Mouse (Mus musculus) left cerebral cortex, adult 2 months (tissue): ENCODE measurements at regions not wholly inside any gene's neighbourhood (a gene's known extent, or its start where the extent isn't known, plus 50 kb on each side); places are given as distances from the start of the nearest gene placed in this dataset.

Experiments
- DNase-seq, 2 experiments: peaks; one replicate each; pipeline ENCODE4 v3.0.0; 2021 to 2022; ENCODE audit warnings: low spot score in 2 of 2, mixed read lengths in 1 of 2; ENCODE audit errors: extremely low spot score in 1 of 2
- H3K27ac ChIP-seq: fragments of 200-600 bp; 2 replicates; pipeline ENCODE4 v1.8.1; 2022
- H3K4me3 ChIP-seq: fragments of 200-600 bp; 2 replicates; pipeline ENCODE4 v1.8.1; 2022
- CTCF ChIP-seq: fragments of 200-600 bp; IDR thresholded peaks from 2 replicates; pipeline ENCODE4 v1.8.1; 2022; ENCODE audit warnings: antibody characterized with exemption, mild to moderate bottlenecking, moderate library complexity
- intact Hi-C: fragments of 180-260 bp; cut with DNase I; formaldehyde crosslinking; loops from one replicate; pipeline ENCODE4 v1.15.1; 2025

DNA sequence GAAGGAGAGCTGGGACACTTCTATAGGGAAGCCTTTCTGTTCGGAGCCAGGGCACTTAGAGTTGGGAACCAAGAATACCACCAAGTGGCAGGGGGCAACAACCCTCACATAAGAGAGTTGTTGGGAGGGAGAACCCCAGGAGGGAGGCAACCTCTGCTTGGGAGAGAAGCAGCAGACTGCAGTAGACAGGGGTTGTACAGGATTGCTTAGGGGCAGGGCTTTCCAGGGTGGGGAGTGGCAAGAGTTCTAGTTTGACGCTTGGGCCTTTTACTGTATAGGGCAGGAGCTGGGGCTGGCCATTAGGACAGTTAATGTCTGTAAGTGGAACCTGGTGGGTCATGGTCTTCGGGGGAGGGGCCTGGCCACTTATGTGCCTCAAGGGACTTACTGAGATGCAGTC is 57.1 kb upstream of the Ssx2ip start:
- TF ChIP-seq CTCF: no peak
- H3K27ac ChIP-seq: no peak overlapping the region
- intact Hi-C loops: no loop called here
- no peak overlapping the region for H3K4me3 ChIP-seq
- DNase-seq: no peak

DNA sequence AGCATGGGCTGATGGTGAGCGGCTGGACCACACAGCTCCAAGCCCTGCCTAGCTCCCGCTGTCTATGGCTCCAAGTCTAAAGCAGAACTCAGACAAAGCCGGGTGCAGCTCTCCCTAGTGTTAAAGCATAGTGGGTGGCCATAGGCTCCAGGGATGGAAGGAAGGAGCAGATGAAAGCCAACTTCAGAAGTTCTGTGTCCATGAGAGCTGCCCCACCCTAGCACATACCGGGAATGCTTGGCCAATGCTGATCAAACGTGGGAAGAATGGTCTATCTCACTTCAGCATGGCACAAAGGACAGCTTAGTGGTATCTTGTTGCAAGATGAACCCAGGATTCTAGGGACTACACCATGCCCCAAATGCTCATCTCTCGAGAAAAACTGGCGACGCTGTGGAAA is 55.5 kb upstream of the Ssx2ip start:
- no peak for TF ChIP-seq CTCF
- Histone ChIP-seq H3K4me3 (no peak overlapping the region), H3K27ac (no peak overlapping the region)
- DNase-seq: no peak
- intact Hi-C loops: loop anchor here (2.0 kb wide), 1 partner anchor 22 kb away; no protein-coding TSS in a partner anchor

DNA sequence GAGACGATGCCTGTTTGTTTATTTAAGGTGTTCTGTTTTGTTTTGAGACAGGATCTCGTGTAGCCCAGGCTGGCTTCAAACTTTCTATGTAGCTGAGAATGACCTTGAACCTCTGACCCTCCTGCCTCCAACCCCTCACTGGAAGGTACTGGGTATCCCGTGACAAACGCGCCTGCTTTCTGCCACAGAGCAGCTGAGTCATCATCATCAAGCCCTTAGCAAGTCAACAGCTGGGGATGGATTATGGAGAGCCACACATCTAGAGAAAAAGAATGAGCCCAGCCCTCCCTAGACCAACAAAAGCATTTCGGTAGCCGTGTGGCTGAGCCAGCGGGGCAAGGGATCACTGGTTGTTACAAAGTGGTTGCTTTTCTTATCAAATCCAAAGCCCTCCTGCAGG is 55.0 kb upstream of the Ssx2ip start:
- no peak for TF ChIP-seq CTCF
- Histone ChIP-seq H3K27ac (no peak overlapping the region), H3K4me3 (no peak overlapping the region)
- no peak for DNase-seq
- intact Hi-C loops: loop anchor here (2.0 kb wide), 1 partner anchor 21 kb away; no protein-coding TSS in a partner anchor

DNA sequence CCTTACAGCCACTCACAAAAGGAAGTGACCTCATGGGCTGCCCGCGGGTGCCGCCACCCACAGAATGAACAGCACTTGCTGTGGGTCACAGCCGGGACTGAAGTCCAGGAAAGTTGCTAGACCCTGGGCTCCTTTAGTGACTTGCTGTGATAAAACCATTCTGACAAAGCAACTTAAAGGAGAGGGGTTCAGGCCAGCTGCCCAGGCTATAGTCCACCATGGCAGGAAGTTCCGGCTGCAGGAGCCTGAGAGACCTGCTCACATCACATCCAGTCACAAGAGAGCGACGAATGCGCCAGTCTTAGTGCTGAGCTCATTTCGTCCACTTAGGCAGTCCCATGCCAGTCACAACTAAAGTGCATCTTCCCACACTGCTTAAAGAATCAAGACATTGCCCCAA is 54.3 kb upstream of the Ssx2ip start:
- intact Hi-C loops: no loop called here
- no peak overlapping the region for H3K27ac ChIP-seq
- no peak for TF ChIP-seq CTCF
- H3K4me3 ChIP-seq: no peak overlapping the region
- no peak for DNase-seq

DNA sequence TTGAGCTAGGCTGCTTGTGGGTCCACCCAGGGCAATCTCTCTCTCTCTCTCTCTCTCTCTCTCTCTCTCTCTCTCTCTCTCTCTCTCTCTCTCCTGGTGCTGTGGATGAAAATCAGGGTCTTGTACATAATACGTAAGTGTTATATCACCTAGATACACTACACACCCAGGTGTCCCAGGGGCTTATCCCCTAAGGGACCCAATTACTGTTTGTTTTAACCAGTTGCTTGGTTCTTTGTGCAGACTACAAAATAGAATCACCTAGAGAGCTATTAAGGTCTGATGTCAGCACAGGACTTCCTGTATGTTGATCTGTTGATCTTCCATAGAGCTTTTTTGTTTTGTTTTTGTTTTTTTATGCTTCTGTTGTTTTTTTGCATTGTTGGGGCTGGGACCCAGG is 53.0 kb upstream of the Ssx2ip start:
- intact Hi-C loops: no loop called here
- no peak overlapping the region for H3K4me3 ChIP-seq
- no peak for TF ChIP-seq CTCF

DNA sequence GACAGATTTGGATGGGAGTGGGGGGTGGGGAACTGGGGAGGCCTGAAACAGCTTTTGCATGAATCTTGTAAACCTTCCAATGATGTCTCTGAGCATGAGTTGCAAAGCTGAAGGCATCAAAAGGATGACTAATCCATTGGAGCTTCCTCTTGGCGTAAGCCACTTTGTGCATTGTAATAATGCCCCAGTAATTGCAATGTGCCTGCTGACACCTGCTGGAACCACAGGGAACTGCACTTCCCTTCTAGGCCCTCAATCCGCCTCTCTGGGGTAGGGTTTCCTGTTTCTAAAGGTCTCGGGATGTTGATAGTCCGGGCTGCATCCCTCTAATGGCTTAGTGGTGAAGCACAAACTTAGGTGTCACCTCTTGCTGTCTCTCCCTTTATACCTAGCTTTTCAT is 52.3 kb upstream of the Ssx2ip start:
- no peak for DNase-seq
- intact Hi-C loops: no loop called here
- peak; percentile 56 for TF ChIP-seq CTCF

More for the DNA sequence above, 53.0 kb upstream of the Ssx2ip start:
- H3K27ac ChIP-seq: no peak overlapping the region
- DNase-seq: no peak

DNA sequence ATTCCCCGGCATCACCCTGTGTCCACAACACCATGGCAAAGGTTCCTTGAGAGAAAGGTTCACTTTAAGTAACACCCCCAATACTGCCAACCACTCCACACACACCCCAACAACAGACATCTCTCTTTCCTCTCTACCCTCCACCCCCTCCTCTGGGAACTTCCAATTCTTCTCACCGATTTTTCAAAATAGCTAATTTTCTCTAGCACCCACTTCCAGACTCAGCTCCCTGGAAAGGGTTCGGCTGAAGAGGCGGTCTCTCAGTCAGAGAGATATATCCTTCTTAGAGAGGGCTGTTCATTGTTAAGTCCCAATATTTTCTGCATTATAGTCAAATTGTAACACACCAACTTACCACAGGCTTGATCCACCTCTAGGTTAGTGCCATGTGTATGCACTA is 50.5 kb upstream of the Ssx2ip start:
- Histone ChIP-seq H3K27ac (no peak overlapping the region), H3K4me3 (no peak overlapping the region)
- TF ChIP-seq CTCF: no peak
- intact Hi-C loops: no loop called here
- DNase-seq: no peak

More for the DNA sequence above, 52.3 kb upstream of the Ssx2ip start:
- Histone ChIP-seq H3K27ac (no peak overlapping the region), H3K4me3 (no peak overlapping the region)
